Mouse (Mus musculus) activated CD4-positive, CD25-positive, alpha-beta regulatory T cell (primary cell): ENCODE results near the gene Olfr824. TPM values are rescaled to one million over a fixed set of nuclear protein-coding genes. Genes with fewer than 3 reads are reported as not detected.

ENCODE experiments used
- polyA plus RNA-seq, 2 experiments: library from polyadenylated mRNA; unstranded; fragments of 100-300 nt; shearing (Covaris generic); gene quantifications; one replicate each; pipeline ENCODE4 v1.2.1; 2017

Olfr824 gene
- polyA plus RNA-seq, result not detected

GRCm38 (mm10) chr10:130129900-130130299 is at the start of gene Olfr824:
TSS of gene Olfr824 (minus strand) at chr10:130130000.

GRCm38 (mm10) chr10:130166666-130167065 is 36.9 kb upstream of the Olfr824 start, which contains the start of gene Olfr825:
TSS of gene Olfr825 (minus strand) at chr10:130166766.

GRCm38 (mm10) chr10:130115283-130115682 is 14.5 kb downstream of the Olfr824 start, which contains the start of gene Olfr823:
TSS of gene Olfr823 (minus strand) at chr10:130115383.

Other genes starting within 250 kb of the Olfr824 start
- under 1 TPM in 1 of 2 experiments, not detected in 1; 0.27 TPM for gene Olfr815, start 224.1 kb downstream of the Olfr824 start, polyA plus RNA-seq
- under 1 TPM in 1 of 2 experiments, not detected in 1; 0.28 TPM for gene Olfr816, start 214.4 kb downstream of the Olfr824 start, polyA plus RNA-seq
- gene Olfr818, start 180.9 kb downstream of the Olfr824 start, polyA plus RNA-seq, result not detected
- not detected for gene Olfr819, start 162.7 kb downstream of the Olfr824 start, polyA plus RNA-seq
- under 1 TPM in 1 of 2 experiments, not detected in 1; 0.17 TPM for gene Olfr247, start 153.9 kb downstream of the Olfr824 start, polyA plus RNA-seq
- gene Gm10310, start 144.9 kb downstream of the Olfr824 start, polyA plus RNA-seq, result under 1 TPM in 1 of 2 experiments, not detected in 1; 0.23 TPM
- gene Olfr820, start 117.4 kb downstream of the Olfr824 start, polyA plus RNA-seq, result not detected
- not detected for gene Olfr821, start 99.7 kb downstream of the Olfr824 start, polyA plus RNA-seq
- under 1 TPM; 0.07 to 0.20 TPM for gene Olfr822, start 58.8 kb downstream of the Olfr824 start, polyA plus RNA-seq
- gene Olfr823, start 14.6 kb downstream of the Olfr824 start, polyA plus RNA-seq, result not detected
- under 1 TPM in 1 of 2 experiments, not detected in 1; 0.23 TPM for gene Olfr825, start 36.8 kb upstream of the Olfr824 start, polyA plus RNA-seq
- under 1 TPM in 1 of 2 experiments, not detected in 1; 0.42 TPM for gene Olfr826, start 54.2 kb upstream of the Olfr824 start, polyA plus RNA-seq
- gene Olfr827, start 84.4 kb upstream of the Olfr824 start, polyA plus RNA-seq, result not detected
- gene Neurod4, start 150.2 kb upstream of the Olfr824 start, polyA plus RNA-seq, result not detected
- gene Tespa1, start 192.9 kb upstream of the Olfr824 start, polyA plus RNA-seq, result 100 to 1,000 TPM; 125 to 232 TPM